9 mouse cellular contexts compared by ENCODE assay signal in the genomic region with DNA sequence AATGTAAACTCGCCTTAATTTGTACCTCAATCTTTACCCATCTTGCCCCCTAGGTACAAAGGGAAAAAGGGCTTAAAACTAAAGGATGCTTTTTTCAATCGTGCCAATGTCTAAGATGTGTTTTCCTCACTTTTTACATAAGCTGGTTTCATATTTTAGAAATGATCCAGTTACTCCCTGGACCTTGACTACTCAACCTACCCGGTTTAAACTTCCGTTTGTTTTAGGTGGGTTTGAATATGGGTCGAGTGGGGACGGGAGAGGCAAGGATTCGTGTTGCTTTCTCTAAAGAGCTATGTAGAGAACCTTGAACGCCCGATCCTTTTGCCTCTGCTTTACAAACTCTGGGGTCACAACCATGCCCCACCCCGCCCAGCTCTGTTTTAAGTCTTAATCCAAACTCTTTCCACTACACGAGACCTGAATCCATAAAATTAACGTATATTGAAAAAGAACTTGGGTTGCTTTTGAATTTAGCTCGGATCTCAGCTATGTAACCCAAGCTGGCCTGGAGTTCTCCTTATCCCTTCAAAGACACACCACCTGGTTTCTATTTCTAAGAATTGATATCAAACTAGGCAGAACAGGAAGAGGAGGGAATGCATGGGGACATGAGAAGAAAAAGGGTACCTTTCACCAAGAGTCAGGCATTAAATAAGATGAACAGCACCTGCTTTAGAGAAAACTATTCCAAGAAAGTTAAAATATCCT. TPM values are rescaled to one million over a fixed set of nuclear protein-coding genes. Genes with fewer than 3 reads are reported as not detected.
DNase-seq lines count a peak whose midpoint lies in the region; ATAC-seq lines count a peak whose summit lies in the region.
"Had no signal": no experiment of that assay in that cellular context is flagged by ENCODE, and none has a peak within 500 bp of the region (broad histone marks: within the 10 kb centered on the region; RNA-seq: fewer than 3 reads in every experiment).

No protein-coding gene starts in this region.

- peak; percentile 11 for DNase-seq in cerebellum, adult 11 months
- DNase-seq in lung, postnatal 10 days = no peak
- DNase-seq in right cerebral cortex, postnatal 25 days = no peak
- no peak for DNase-seq in ovary, postnatal 14 days (ENCODE audit: low spot score)

- H3K4me1 ChIP-seq in lung, embryonic 16.5 days (replicated peaks; ENCODE audit: control insufficient read depth, insufficient read depth, low read length) = peaks cover 4% of the 10 kb centered on the region; the same call in 1 of the 2 replicates
- H3K4me1 ChIP-seq in intestine, embryonic 15.5 days (replicated peaks) = peaks cover 3% of the 10 kb centered on the region; the same call in 1 of the 2 replicates
- H3K4me1 ChIP-seq in neural tube, embryonic 12.5 days = peaks cover 8% of the 10 kb centered on the region

- H3K27me3 ChIP-seq in lung, embryonic 16.5 days (ENCODE audit: control insufficient read depth, insufficient read depth, low read depth, low read length) = peaks cover 19% of the 10 kb centered on the region
- 0 out of 2 replicates have a peak, but pooled peaks cover 4% of the 10 kb centered on the region for H3K27me3 ChIP-seq in intestine, embryonic 15.5 days (replicated peaks)
- peaks cover 21% of the 10 kb centered on the region for H3K27me3 ChIP-seq in neural tube, embryonic 12.5 days (replicated peaks)

- peak overlapping the region; percentile 74 for H3K4me3 ChIP-seq in lung, embryonic 16.5 days (ENCODE audit: low read length)
- peak overlapping the region; percentile 62 for H3K4me3 ChIP-seq in intestine, embryonic 15.5 days (replicated peaks)
- no peak overlapping the region for H3K4me3 ChIP-seq in neural tube, embryonic 12.5 days

- no peak overlapping the region for H3K9ac ChIP-seq in lung, embryonic 16.5 days (ENCODE audit: low read length)
- no peak overlapping the region for H3K9ac ChIP-seq in intestine, embryonic 15.5 days
- H3K9ac ChIP-seq in neural tube, embryonic 12.5 days = no peak overlapping the region

- H3K36me3 ChIP-seq in lung, embryonic 16.5 days (ENCODE audit: control insufficient read depth, insufficient read depth, low read length) = no peaks in the 10 kb centered on the region
- no peaks in the 10 kb centered on the region for H3K36me3 ChIP-seq in intestine, embryonic 15.5 days
- H3K36me3 ChIP-seq in neural tube, embryonic 12.5 days = no peaks in the 10 kb centered on the region

- no peak for ATAC-seq in cerebellum, adult (ENCODE audit: insufficient number of reproducible peaks, low FRiP score, low TSS enrichment)
- no peak for ATAC-seq in lung, embryonic 16.5 days (ENCODE audit: low read depth)
- ATAC-seq in intestine, embryonic 15.5 days = no peak
- no peak for ATAC-seq in neural tube, embryonic 12.5 days (ENCODE audit: low FRiP score, low read depth)

- WGBS in lung, embryonic 16.5 days = 22% methylated on average over 13 of the region's 13 CpGs
- whole genome bisulfite sequencing in intestine, embryonic 15.5 days = 31% methylated on average over 13 of the region's 13 CpGs
- 26% methylated on average over 13 of the region's 13 CpGs for WGBS in neural tube, embryonic 12.5 days

- H3K4me2 ChIP-seq in lung, embryonic 16.5 days (ENCODE audit: low read depth, low read length) = peak overlapping the region; percentile 94
- peak overlapping the region; percentile 88 for H3K4me2 ChIP-seq in intestine, embryonic 15.5 days (replicated peaks)
- peak overlapping the region; percentile 80 for H3K4me2 ChIP-seq in neural tube, embryonic 12.5 days (replicated peaks)

- H3K27ac ChIP-seq in lung, embryonic 16.5 days (ENCODE audit: low read length) = no peak overlapping the region
- no peak overlapping the region for H3K27ac ChIP-seq in intestine, embryonic 15.5 days
- no peak overlapping the region for H3K27ac ChIP-seq in neural tube, embryonic 12.5 days

- H3K9me3 ChIP-seq in lung, embryonic 16.5 days (ENCODE audit: control insufficient read depth, low read length) = no peaks in the 10 kb centered on the region
- H3K9me3 ChIP-seq in intestine, embryonic 15.5 days = no peaks in the 10 kb centered on the region
- no peaks in the 10 kb centered on the region for H3K9me3 ChIP-seq in neural tube, embryonic 12.5 days

RNA-seq across cellular contexts. Expression of gene Gpbp1, which starts 1.3 kb away (rescaled TPM):
- 80.7 and 88.7 TPM in 2 replicates for polyA plus RNA-seq in lung, embryonic 16.5 days (2015; fragmentation: Nextera tagmentation; extraction: Ambion mirVana)
- 67.8 and 80.3 TPM in 2 replicates for polyA plus RNA-seq in intestine, embryonic 15.5 days (2015; fragmentation: Nextera tagmentation; extraction: Ambion mirVana)
- 111 and 119 TPM in 2 replicates for polyA plus RNA-seq in neural tube, embryonic 12.5 days (2016; fragmentation: Nextera tagmentation; extraction: Ambion mirVana)

RNA-seq across cellular contexts. Expression of gene Gm49496, which starts 58.5 kb away (rescaled TPM):
- not detected in 2 replicates for polyA plus RNA-seq in lung, embryonic 16.5 days (2015; fragmentation: Nextera tagmentation; extraction: Ambion mirVana)
- polyA plus RNA-seq in intestine, embryonic 15.5 days (2015; fragmentation: Nextera tagmentation; extraction: Ambion mirVana) = not detected in 2 replicates
- polyA plus RNA-seq in neural tube, embryonic 12.5 days (2016; fragmentation: Nextera tagmentation; extraction: Ambion mirVana) = not detected in 2 replicates
- polyA plus RNA-seq: cerebellum, adult 2 months had no signal
